Mouse (Mus musculus) testis, adult 2 months (tissue): ENCODE measurements at regions not wholly inside any gene's neighbourhood (a gene's known extent, or its start where the extent isn't known, plus 50 kb on each side); places are given as distances from the start of the nearest gene placed in this dataset.

ENCODE experiments used
- CTCF ChIP-seq: fragments of 200-500 bp; IDR thresholded peaks from 2 replicates; pipeline ENCODE4 v1.5.1; 2012; ENCODE audit warnings: low read depth, mild to moderate bottlenecking, inconsistent platforms, low read length, moderate library complexity; ENCODE audit not compliant: control insufficient read depth, insufficient read depth, insufficient replicate concordance
- POLR2A ChIP-seq: fragments of 200-500 bp; IDR thresholded peaks from 2 replicates; pipeline ENCODE4 v1.6.1; 2012; ENCODE audit warnings: low read depth, mild to moderate bottlenecking, inconsistent platforms, low read length, moderate library complexity; ENCODE audit not compliant: control insufficient read depth

GRCm38 (mm10) chr1:89331352-89331751 is 123.3 kb upstream of the Agap1 start:
- TF ChIP-seq CTCF (no peak), POLR2A (no peak)
